In genomic region chr11:116842531-116843260, GRCm38 (mm10) we compare ENCODE assay signal across 1 mouse cellular context.
TF ChIP-seq lines count a peak whose summit lies in the region.

No protein-coding gene starts in this region.

TF ChIP-seq in CH12.LX, 34 proteins besides CTCF, POLR2A, EP300 and RAD21:
- no peak for TF ChIP-seq SMC3 (IDR thresholded peaks at IDR 0.05; ENCODE audit: low read depth, low read length)
- peak; percentile 65; the same call in 1 of the 2 replicates for TF ChIP-seq MAZ (IDR thresholded peaks at IDR 0.05; ENCODE audit: low read depth, low read length)
- peak; percentile 94 for TF ChIP-seq MAX (IDR thresholded peaks at IDR 0.05; ENCODE audit: low read length)
- no peak for TF ChIP-seq RCOR1 (conservative IDR thresholded peaks at IDR 0.05; ENCODE audit: low read depth, low read length)
- TF ChIP-seq E2F4 (IDR thresholded peaks at IDR 0.05; ENCODE audit: insufficient replicate concordance, low read depth, low read length): no peak
- TF ChIP-seq IRF4 (IDR thresholded peaks at IDR 0.05; ENCODE audit: low read depth, low read length): 0 out of 2 replicates have a peak, but pooled peaks have one; percentile 29
- peak; percentile 95 for TF ChIP-seq BHLHE40 (IDR thresholded peaks at IDR 0.05; ENCODE audit: low read depth, low read length)
- peak; percentile 98 for TF ChIP-seq MXI1 (IDR thresholded peaks at IDR 0.05; ENCODE audit: low read depth, low read length)
- peak; percentile 47; the same call in 1 of the 2 replicates for TF ChIP-seq TCF12 (IDR thresholded peaks at IDR 0.05; ENCODE audit: low read depth, low read length)
- no peak for TF ChIP-seq NRF1 (IDR thresholded peaks at IDR 0.05; ENCODE audit: low read depth, low read length)
- peak; percentile 82; the same call in 1 of the 2 replicates for TF ChIP-seq MYC (IDR thresholded peaks at IDR 0.05; ENCODE audit: low read depth, low read length)
- peak; percentile 90; the same call in 1 of the 2 replicates for TF ChIP-seq NELFE (IDR thresholded peaks at IDR 0.05; ENCODE audit: low read depth, low read length)
- no peak for TF ChIP-seq USF1 (IDR thresholded peaks at IDR 0.05; ENCODE audit: low read depth, low read length)
- no peak for TF ChIP-seq PAX5 (IDR thresholded peaks at IDR 0.05; ENCODE audit: low read length)
- TF ChIP-seq MEF2A (IDR thresholded peaks at IDR 0.05; ENCODE audit: borderline replicate concordance, low read depth, low read length): no peak
- TF ChIP-seq CHD2 (IDR thresholded peaks at IDR 0.05; ENCODE audit: low read length): no peak
- peak; percentile 17; the same call in 1 of the 2 replicates for TF ChIP-seq POLR2AphosphoS2 (IDR thresholded peaks at IDR 0.05; ENCODE audit: low read depth, low read length)
- TF ChIP-seq ZMIZ1 (IDR thresholded peaks at IDR 0.05; ENCODE audit: low read depth, low read length): no peak
- TF ChIP-seq ETS1 (conservative IDR thresholded peaks at IDR 0.05; ENCODE audit: low read depth, low read length): no peak
- no peak for TF ChIP-seq HCFC1 (IDR thresholded peaks at IDR 0.05; ENCODE audit: low read depth, low read length)
- TF ChIP-seq JUND (conservative IDR thresholded peaks at IDR 0.05; ENCODE audit: low read depth, low read length): no peak
- TF ChIP-seq JUN (IDR thresholded peaks at IDR 0.05; ENCODE audit: insufficient read depth, low read depth, low read length): no peak
- TF ChIP-seq ZC3H11A (IDR thresholded peaks at IDR 0.05; ENCODE audit: low read depth, low read length): no peak
- TF ChIP-seq SIN3A (IDR thresholded peaks at IDR 0.05; ENCODE audit: low read length): peak; percentile 93
